Mouse (Mus musculus): ENCODE data around the gene Fam187b.

DNA sequence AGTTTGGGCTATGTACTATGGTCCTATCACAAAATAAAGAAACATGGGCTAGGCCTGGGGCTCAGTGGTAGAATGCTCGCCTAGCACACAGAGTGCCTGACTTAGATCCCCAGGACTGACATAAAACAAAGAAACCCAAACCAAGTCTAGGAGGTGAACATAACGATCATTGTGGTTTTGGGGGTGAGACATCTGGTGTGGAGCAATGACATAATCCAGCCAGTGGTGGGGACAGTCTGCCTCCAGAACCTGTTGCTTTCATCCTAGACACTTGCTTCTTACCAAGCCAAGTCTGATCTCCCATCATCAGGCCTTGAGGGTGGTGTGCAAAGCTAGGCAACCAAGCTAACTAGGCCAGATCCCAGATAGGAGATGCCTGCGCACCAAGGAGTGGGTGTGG, 6.9 kb upstream of the Fam187b start:
- no peak for TF ChIP-seq POLR2A (IDR thresholded peaks at IDR 0.05; ENCODE audit: insufficient read depth, low read depth, low read length)
- no peak for TF ChIP-seq CTCF (IDR thresholded peaks at IDR 0.05; ENCODE audit: insufficient read depth, low read depth, low read length)
